Mouse (Mus musculus) monocyte, adult 5-6 weeks (primary cell): Measurements from ENCODE around the gene Mroh8. TPM values are rescaled to one million over a fixed set of nuclear protein-coding genes. Genes with fewer than 3 reads are reported as not detected.
"Not testable (repeated sequence)": the region's sequence is repeated elsewhere in the genome, so short reads cannot be mapped to it uniquely, and the experiment has no call there.

Experiments used
- ATAC-seq: fragments of 153-309, 156-312 bp; replicated peaks from 2 replicates; pipeline ENCODE4 v1.8.0; 2017; ENCODE audit warnings: mild to moderate bottlenecking; ENCODE audit not compliant: low TSS enrichment, insufficient number of reproducible peaks, severe bottlenecking, poor library complexity, low FRiP score
- total RNA-seq: library from RNA; stranded (forward); fragments of 200-1000, 200-491, 200-594 nt; gene quantifications from 3 replicates; pipeline ENCODE4 v1.2.3, GENCODE M21; 2017

The Mroh8 gene
- total RNA-seq, 1 experiment from 2014 or later, result not detected

DNA sequence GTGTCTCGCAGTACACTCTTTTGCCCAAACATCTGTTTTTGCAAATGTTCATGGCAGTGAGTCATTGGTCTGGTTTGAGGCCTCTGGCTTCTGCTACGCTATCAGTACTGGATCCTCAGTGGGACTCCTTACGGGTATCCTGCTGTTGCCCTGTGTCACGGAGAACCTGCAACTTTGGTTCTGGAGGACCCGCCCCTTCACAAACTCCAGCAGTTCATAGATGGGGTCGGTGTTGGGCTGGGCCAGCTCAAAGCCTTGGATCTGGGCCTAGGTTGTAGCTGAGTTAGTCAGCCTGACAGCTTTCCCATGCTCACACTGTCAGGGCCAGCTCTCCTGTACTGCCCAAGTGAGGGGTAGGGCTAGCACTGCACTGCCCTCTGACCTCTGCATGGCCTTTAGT is 20.7 kb upstream of the Mroh8 start:
- ATAC-seq, result no peak

- no peak for ATAC-seq
These were observed 16.8 kb upstream of the Mroh8 start for GRCm38 (mm10) chr2:157296105-157296689.

- ATAC-seq, result 0 out of 2 replicates have a peak, but pooled peaks have one; percentile 69
These were observed 12.7 kb upstream of the Mroh8 start for GRCm38 (mm10) chr2:157292093-157292492.

DNA sequence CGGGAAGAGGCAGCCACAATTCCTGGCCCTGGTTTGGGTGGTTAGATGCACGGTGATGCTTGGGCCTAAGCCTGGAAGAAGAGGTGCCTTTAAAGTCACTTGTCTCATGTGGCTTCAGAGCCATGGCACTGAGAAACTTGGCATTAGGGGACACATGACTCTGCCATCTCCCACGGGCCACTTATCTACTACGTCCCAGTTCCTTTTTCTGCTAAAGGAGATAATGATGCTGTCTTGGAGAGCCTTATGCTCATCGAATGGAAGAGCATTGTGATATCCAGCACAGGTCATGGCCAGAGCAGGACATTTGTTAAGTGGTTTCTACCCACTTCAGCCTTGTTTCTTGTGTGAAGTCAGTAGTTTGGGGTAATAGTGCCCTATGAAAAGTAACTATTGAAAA is 9.6 kb upstream of the Mroh8 start:
- no peak for ATAC-seq

GRCm38 (mm10) chr2:157287542-157287941 is 8.2 kb upstream of the Mroh8 start:
- no peak for ATAC-seq

DNA sequence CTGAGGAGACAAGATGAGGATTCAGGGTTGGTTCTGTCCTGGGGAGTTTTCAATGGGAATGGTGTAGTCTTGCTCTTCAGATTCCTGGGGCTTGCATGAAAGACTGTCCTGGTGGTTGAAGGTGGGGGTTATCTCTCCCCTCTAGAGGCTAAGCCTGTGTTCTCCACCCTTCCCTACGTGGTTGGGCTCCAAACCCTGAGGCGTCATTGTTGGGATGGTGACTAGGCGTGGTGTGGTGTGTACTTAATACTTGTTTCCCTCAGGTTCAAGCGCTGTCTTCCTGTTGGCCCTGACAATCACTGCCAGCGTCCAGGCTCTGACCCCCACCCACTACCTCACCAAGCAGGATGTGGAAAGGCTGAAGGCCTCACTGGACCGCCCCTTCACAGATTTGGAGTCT is 4.0 kb upstream of the Mroh8 start:
- no peak for ATAC-seq

DNA sequence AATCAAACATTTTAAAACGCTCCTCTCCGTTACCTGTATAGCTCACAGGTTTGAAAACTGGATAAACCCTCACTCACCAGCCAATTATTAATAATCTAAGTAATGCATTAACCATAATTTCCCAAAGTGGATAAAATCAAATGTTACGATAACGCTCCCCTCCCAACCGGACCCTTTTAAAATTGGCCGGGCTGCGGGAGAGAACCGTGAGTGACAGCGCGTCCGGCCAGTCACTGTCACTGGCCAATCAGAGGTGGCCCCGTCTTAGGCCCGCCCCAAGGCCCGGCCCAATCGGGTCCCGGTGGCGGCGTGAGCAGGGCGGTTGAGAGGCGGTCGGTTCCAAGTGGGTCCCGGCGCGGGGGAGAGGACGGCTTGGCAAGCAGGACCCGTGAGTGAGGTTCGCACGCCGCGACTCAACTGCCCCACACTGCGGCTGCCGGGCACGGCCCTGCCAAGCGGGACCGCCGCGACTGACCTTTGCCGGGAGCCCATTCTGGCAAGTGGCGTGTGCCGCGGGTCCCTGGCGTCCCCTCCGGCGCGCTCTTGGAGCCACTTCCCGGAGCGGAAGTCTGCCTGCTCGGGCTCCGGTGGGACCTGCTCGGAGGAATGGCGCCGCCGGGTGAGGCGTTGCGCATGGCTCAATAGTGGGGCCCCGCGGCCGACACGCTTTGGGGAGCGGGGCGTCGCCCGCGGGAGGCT is 483 bp downstream of the Mroh8 start, which contains the start of gene Rpn2:
Gene Rpn2, plus strand, starts transcription at position 301 of the 699 bp plus-strand sequence.
- ATAC-seq, result peak; percentile 99

DNA sequence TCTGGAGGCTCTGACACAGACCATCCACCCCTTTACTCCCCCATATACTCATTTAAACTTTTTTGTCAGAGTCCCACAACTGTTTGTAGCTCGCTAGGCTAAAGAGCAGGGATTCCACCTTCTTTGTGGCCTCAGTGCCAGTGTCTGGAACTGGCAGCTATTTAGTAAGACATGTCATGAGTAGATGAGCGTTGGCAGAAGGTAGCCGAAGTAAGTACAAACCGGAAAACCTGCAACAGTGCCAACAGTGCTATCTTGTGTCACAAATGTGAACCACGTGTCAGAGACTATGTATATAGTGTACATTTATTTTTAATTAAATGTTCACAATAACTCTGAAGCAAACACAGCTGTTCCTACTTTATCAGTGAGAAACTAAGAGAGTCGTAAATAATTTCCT is 15.5 kb downstream of the Mroh8 start:
- no peak for ATAC-seq

GRCm38 (mm10) chr2:157263101-157263500 is 16.2 kb downstream of the Mroh8 start:
- no peak for ATAC-seq

- no peak for ATAC-seq
These were observed 16.8 kb downstream of the Mroh8 start for GRCm38 (mm10) chr2:157262506-157262905.

GRCm38 (mm10) chr2:157261930-157262329 is 17.4 kb downstream of the Mroh8 start:
- ATAC-seq, result no peak

- peak; percentile 74 for ATAC-seq
These were observed 19.6 kb downstream of the Mroh8 start for GRCm38 (mm10) chr2:157259720-157260119.

DNA sequence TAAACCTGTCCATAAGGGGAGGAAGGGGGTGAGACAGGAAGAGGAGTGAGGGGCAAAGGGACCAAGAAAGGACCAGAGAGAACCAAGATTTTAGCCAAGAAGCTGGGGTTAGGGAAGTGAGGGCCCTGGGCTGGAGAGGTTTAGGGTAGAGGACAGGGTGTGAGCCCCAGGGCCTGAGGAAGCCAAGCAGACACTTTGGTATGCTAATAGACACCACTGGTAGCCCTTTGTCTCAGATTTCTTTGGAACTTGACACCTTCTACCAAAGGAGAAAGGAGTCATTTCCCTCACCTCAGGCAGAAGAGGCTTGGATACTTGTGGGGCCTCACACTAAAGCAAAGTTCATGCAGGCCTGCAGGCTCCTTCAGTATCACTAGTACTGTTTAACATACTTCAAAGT is 31.2 kb downstream of the Mroh8 start:
- no peak for ATAC-seq

DNA sequence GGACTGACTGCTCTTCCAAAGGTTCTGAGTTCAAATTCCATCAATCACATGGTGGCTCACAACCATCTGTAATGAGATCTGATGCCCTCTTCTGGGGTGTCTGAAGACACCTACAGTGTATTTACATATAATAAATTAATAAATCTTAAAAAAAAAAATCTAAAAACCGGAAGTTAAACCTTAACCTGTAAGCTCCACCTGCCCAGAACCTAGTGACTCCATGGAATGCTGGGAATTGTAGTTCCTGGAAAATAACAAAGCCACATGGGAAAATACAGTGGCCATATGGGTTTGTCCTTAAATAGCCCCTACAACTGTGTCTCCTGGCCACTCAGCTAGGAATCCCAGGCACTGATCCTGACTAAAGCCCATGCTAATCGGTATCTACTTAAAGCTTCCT is 33.7 kb downstream of the Mroh8 start:
- ATAC-seq, result no peak

GRCm38 (mm10) chr2:157245001-157245400 is 34.3 kb downstream of the Mroh8 start:
- 0 out of 2 replicates have a peak, but pooled peaks have one; percentile 27 for ATAC-seq

DNA sequence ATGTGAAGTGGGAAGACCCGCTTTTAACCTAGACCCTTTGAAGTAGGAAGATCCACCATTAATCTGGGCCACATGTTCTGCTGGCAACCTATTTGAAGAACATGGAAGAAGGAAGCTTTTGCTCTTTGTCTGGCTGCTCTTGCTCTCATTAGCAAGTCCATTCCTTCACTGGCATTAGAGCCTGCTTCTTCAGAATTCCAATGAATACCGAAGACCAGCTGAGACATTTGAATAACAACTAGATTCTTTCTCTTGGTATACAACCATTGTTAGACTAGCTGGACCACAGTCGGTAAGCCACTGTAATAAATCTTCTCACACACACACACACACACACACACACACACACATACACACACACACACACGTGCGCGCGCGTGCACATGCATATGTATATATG is 43.4 kb downstream of the Mroh8 start:
- no peak for ATAC-seq

GRCm38 (mm10) chr2:157221916-157222315 is 57.4 kb downstream of the Mroh8 start:
- ATAC-seq, result not testable (repeated sequence)

- no peak for ATAC-seq
These were observed 59.2 kb downstream of the Mroh8 start for GRCm38 (mm10) chr2:157220108-157220507.

DNA sequence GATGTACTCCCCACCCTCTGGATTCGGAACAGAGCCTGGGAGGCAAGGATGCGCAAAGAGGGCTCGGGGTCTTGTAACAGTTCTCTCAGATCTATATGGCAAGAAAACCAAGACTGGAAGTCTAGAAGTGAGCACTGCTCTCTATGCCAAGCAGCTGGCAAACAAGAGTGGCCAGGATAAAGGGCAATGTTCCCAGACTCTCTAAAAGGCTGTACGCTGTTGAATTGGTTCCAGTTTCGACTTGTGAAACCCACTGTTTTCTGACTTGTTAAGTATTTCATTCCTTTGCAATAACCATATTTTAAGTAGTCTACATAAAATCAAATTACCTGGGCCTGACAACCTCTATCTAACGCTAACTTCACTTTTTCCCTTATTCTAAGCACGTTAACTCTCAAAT is 67.6 kb downstream of the Mroh8 start:
- ATAC-seq, result no peak
